Comparison of ENCODE assay signal across 8 mouse cellular contexts in the genomic region with DNA sequence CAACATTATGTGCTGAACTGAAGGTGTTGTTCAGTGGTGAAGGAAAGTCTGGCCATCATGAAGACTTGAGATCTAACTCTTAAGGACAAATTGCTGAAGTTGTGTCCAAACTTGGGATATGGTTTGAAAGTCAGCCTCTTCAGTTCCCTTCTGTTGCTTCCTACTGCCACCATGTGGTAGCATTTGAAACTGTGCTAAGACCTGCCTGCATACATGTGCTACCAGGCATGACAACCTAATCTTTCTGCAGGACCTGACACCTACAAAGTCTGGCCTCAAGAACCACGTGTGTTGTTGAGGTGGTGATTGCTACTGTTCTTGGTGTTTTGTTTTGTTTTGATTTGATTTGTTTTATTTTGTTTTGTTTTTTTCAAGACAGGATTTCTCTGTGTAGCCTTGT. TPM values are rescaled to one million over a fixed set of nuclear protein-coding genes. Genes with fewer than 3 reads are reported as not detected.
DNase-seq lines count a peak whose midpoint lies in the region; ATAC-seq lines count a peak whose summit lies in the region.

No protein-coding gene starts in this region.

- H3K9ac ChIP-seq in kidney, embryonic 14.5 days (ENCODE audit: low read depth, low read length): no peak overlapping the region
- H3K9ac ChIP-seq in neural tube, embryonic 11.5 days (ENCODE audit: low read length): no peak overlapping the region

- WGBS in kidney, embryonic 14.5 days: 34% methylated on average over 1 of the region's 1 CpGs
- 16% methylated on average over 1 of the region's 1 CpGs for WGBS in limb, embryonic 10.5 days
- WGBS in neural tube, embryonic 11.5 days: 13% methylated on average over 1 of the region's 1 CpGs

- no peaks in the 10 kb centered on the region for H3K36me3 ChIP-seq in kidney, embryonic 14.5 days (ENCODE audit: control insufficient read depth, insufficient read depth, low read length)
- no peaks in the 10 kb centered on the region for H3K36me3 ChIP-seq in limb, embryonic 10.5 days
- H3K36me3 ChIP-seq in neural tube, embryonic 11.5 days (ENCODE audit: control insufficient read depth, insufficient read depth, low read length): no peaks in the 10 kb centered on the region

- H3K4me2 ChIP-seq in kidney, embryonic 14.5 days (replicated peaks; ENCODE audit: low read depth, low read length): no peak overlapping the region
- H3K4me2 ChIP-seq in neural tube, embryonic 11.5 days (ENCODE audit: low read depth): no peak overlapping the region

- peak; percentile 61; the same call in 1 of the 2 replicates for ATAC-seq in cerebellum, adult (ENCODE audit: insufficient number of reproducible peaks, low FRiP score, low TSS enrichment)
- 0 out of 2 replicates have a peak, but pooled peaks have one; percentile 69 for ATAC-seq in kidney, embryonic 14.5 days (ENCODE audit: low FRiP score, low TSS enrichment)
- no peak for ATAC-seq in neural tube, embryonic 11.5 days (ENCODE audit: insufficient read depth, low FRiP score, low TSS enrichment)
- no peak for ATAC-seq in erythroblast, adult 5-6 weeks (replicated peaks; ENCODE audit: low FRiP score, poor library complexity, severe bottlenecking)

- DNase-seq in urinary bladder, postnatal 25 days (ENCODE audit: low spot score): peak; percentile 29
- DNase-seq in urinary bladder, postnatal 10 days (ENCODE audit: low spot score): no peak
- peak; percentile 69 for DNase-seq in forelimb bud, embryonic 11.5 days (ENCODE audit: low read depth, low spot score)
- DNase-seq in limb, embryonic 10.5 days (ENCODE audit: low spot score): peak; percentile 40
- peak; percentile 66 for DNase-seq in neural tube, embryonic 11.5 days (ENCODE audit: low spot score)

- no peaks in the 10 kb centered on the region for H3K27me3 ChIP-seq in kidney, embryonic 14.5 days (ENCODE audit: control insufficient read depth, insufficient read depth, low read length)
- no peaks in the 10 kb centered on the region for H3K27me3 ChIP-seq in limb, embryonic 10.5 days (ENCODE audit: low read depth, poor library complexity, severe bottlenecking)
- no peaks in the 10 kb centered on the region for H3K27me3 ChIP-seq in neural tube, embryonic 11.5 days (ENCODE audit: control insufficient read depth, insufficient read depth, low read length)

- no peaks in the 10 kb centered on the region for H3K9me3 ChIP-seq in kidney, embryonic 14.5 days (ENCODE audit: control insufficient read depth, low read length)
- H3K9me3 ChIP-seq in limb, embryonic 10.5 days (replicated peaks): no peaks in the 10 kb centered on the region
- no peaks in the 10 kb centered on the region for H3K9me3 ChIP-seq in neural tube, embryonic 11.5 days (ENCODE audit: control insufficient read depth, low read length)

- H3K4me3 ChIP-seq in kidney, embryonic 14.5 days (ENCODE audit: low read length): no peak overlapping the region
- H3K4me3 ChIP-seq in limb, embryonic 10.5 days: no peak overlapping the region
- H3K4me3 ChIP-seq in neural tube, embryonic 11.5 days (ENCODE audit: low read depth, low read length): no peak overlapping the region

- H3K4me1 ChIP-seq in kidney, embryonic 14.5 days (ENCODE audit: control insufficient read depth, insufficient read depth, low read length): no peaks in the 10 kb centered on the region
- H3K4me1 ChIP-seq in limb, embryonic 10.5 days: no peaks in the 10 kb centered on the region
- H3K4me1 ChIP-seq in neural tube, embryonic 11.5 days (ENCODE audit: control insufficient read depth, insufficient read depth, low read length): no peaks in the 10 kb centered on the region

- no peak overlapping the region for H3K27ac ChIP-seq in kidney, embryonic 14.5 days (ENCODE audit: low read depth, low read length)
- H3K27ac ChIP-seq in limb, embryonic 10.5 days: no peak overlapping the region
- no peak overlapping the region for H3K27ac ChIP-seq in neural tube, embryonic 11.5 days (ENCODE audit: low read depth, low read length)

RNA-seq across cellular contexts. Expression of gene Adam4, which starts 19.6 kb away (rescaled TPM):
- 0.92 and 0.96 TPM in 2 replicates for polyA plus RNA-seq in kidney, embryonic 14.5 days (2014; fragmentation: Nextera tagmentation; extraction: Ambion mirVana)
- 0.58 and 0.68 TPM in 2 replicates for polyA plus RNA-seq in limb, embryonic 10.5 days (2016; fragmentation: Nextera tagmentation; extraction: Ambion mirVana)
- polyA plus RNA-seq in neural tube, embryonic 11.5 days (2014; fragmentation: Nextera tagmentation; extraction: Ambion mirVana): 0.32 and 0.45 TPM in 2 replicates
- total RNA-seq in erythroblast, adult 5-6 weeks (2015; ENCODE audit: low replicate concordance): 1.9 TPM in 1 of 2 replicates, not detected in the other
- not detected in 2 replicates for total RNA-seq in erythroblast, adult 5-6 weeks (2017; ENCODE audit: low replicate concordance)

RNA-seq across cellular contexts. Expression of gene Gm4787, which starts 22.9 kb away (rescaled TPM):
- 0.26 and 0.53 TPM in 2 replicates for polyA plus RNA-seq in kidney, embryonic 14.5 days (2014; fragmentation: Nextera tagmentation; extraction: Ambion mirVana)
- 0.24 and 0.36 TPM in 2 replicates for polyA plus RNA-seq in limb, embryonic 10.5 days (2016; fragmentation: Nextera tagmentation; extraction: Ambion mirVana)
- 0.23 and 0.24 TPM in 2 replicates for polyA plus RNA-seq in neural tube, embryonic 11.5 days (2014; fragmentation: Nextera tagmentation; extraction: Ambion mirVana)
- total RNA-seq in erythroblast, adult 5-6 weeks (2015; ENCODE audit: low replicate concordance): not detected in 2 replicates
- 0.42 TPM in 1 of 2 replicates, not detected in the other for total RNA-seq in erythroblast, adult 5-6 weeks (2017; ENCODE audit: low replicate concordance)

Comparison
In these comparisons a context has a peak if more than half of its experiments do, and no peak if none do; other contexts are left out.
1. ATAC-seq: peak in cerebellum, adult (single experiment) and kidney, embryonic 14.5 days (single experiment); none in neural tube, embryonic 11.5 days (single experiment) and erythroblast, adult 5-6 weeks (single experiment).